Mouse (Mus musculus) spleen, adult 2 months (tissue): Measurements from ENCODE around the gene Gm17651. TPM values are rescaled to one million over a fixed set of nuclear protein-coding genes. Genes with fewer than 3 reads are reported as not detected.

Source experiments
- DNase-seq, 2 experiments: peaks; one replicate each; pipeline versions ENCODE4 v3.0.0 to v3.0.0-alpha.2; 2012 to 2021; ENCODE audit warnings: low spot score in 2 of 2, low read depth in 1 of 2
- H3K27ac ChIP-seq: fragments of 200-500 bp; 2 replicates; pipeline ENCODE4 v1.5.1; 2012; ENCODE audit warnings: low read length, inconsistent platforms; ENCODE audit not compliant: insufficient read depth
- H3K27me3 ChIP-seq: fragments of 200-500 bp; 2 replicates; pipeline ENCODE4 v1.6.1; 2012; ENCODE audit warnings: mild to moderate bottlenecking, moderate library complexity, low read length, inconsistent platforms; ENCODE audit not compliant: control insufficient read depth, insufficient read depth
- H3K36me3 ChIP-seq: fragments of 200-500 bp; 2 replicates; pipeline ENCODE4 v1.6.1; 2012; ENCODE audit warnings: mild to moderate bottlenecking, low read length, inconsistent platforms; ENCODE audit not compliant: control insufficient read depth, insufficient read depth
- H3K4me1 ChIP-seq: fragments of 200-500 bp; 2 replicates; pipeline ENCODE4 v1.6.1; 2011; ENCODE audit warnings: inconsistent platforms; ENCODE audit not compliant: control insufficient read depth, insufficient read depth, insufficient read length
- H3K4me3 ChIP-seq: fragments of 200-500 bp; 2 replicates; pipeline ENCODE4 v1.5.1; 2011; ENCODE audit warnings: mild to moderate bottlenecking, inconsistent platforms; ENCODE audit not compliant: insufficient read depth, insufficient read length; ENCODE audit errors: extremely low read depth
- CTCF ChIP-seq: fragments of 200-500 bp; IDR thresholded peaks from 2 replicates; pipeline ENCODE4 v1.5.1; 2011; ENCODE audit warnings: mild to moderate bottlenecking, inconsistent platforms; ENCODE audit not compliant: insufficient read depth, insufficient read length, insufficient replicate concordance; ENCODE audit errors: extremely low read depth
- POLR2A ChIP-seq: fragments of 200-500 bp; IDR thresholded peaks from 2 replicates; pipeline ENCODE4 v1.6.1; 2011; ENCODE audit warnings: low read depth, low read length, inconsistent platforms
- WGBS: fragments of 180-500 bp; shearing (Covaris S2); methylation state at CpG from one replicate; pipeline ENCODE4 v1.1.7; 2018; 5-methylcytosine and 5-hydroxymethylcytosine counted together
- polyA plus RNA-seq: library from polyadenylated mRNA; depleted of rRNA; stranded (reverse); fragments of >200 nt; gene quantifications from 2 replicates; pipeline ENCODE4 v1.2.3, GENCODE M21; 2012

Gm17651 gene
- polyA plus RNA-seq, 1 experiment, result not detected

- Histone ChIP-seq H3K27ac (no peak overlapping the region), H3K36me3 (peaks cover 33% of the 10 kb centered on the region), H3K4me1 (peaks cover 6% of the 10 kb centered on the region), H3K27me3 (no peaks in the 10 kb centered on the region), H3K4me3 (no peak overlapping the region)
- no peak for DNase-seq
- TF ChIP-seq POLR2A, result no peak
- 67% methylated on average over 9 of the region's 9 CpGs for WGBS
Observed at GRCm38 (mm10) chr3:97665525-97665924, 9.0 kb downstream of the Gm17651 start.

- no peak overlapping the region for H3K4me3 ChIP-seq
- H3K4me1 ChIP-seq, result peaks cover 10% of the 10 kb centered on the region
- peaks cover 16% of the 10 kb centered on the region for H3K36me3 ChIP-seq
- H3K27ac ChIP-seq, result peak overlapping the region; percentile 18; the same call in 1 of the 2 replicates
- no peaks in the 10 kb centered on the region for H3K27me3 ChIP-seq
- TF ChIP-seq CTCF (no peak), POLR2A (no peak)
- peak; percentile 11 to 26 for DNase-seq
- 47% methylated on average over 8 of the region's 8 CpGs for WGBS
Observed at GRCm38 (mm10) chr3:97661206-97661605, 13.3 kb downstream of the Gm17651 start.

GRCm38 (mm10) chr3:97659746-97660145 is 14.7 kb downstream of the Gm17651 start:
- no peak for DNase-seq
- no peaks in the 10 kb centered on the region for H3K27me3 ChIP-seq
- H3K36me3 ChIP-seq, result peaks cover 9% of the 10 kb centered on the region
- 91% methylated on average over 7 of the region's 7 CpGs for WGBS
- peaks cover 10% of the 10 kb centered on the region for H3K4me1 ChIP-seq
- H3K4me3 ChIP-seq, result no peak overlapping the region
- H3K27ac ChIP-seq, result no peak overlapping the region
- TF ChIP-seq CTCF (no peak), POLR2A (no peak)

DNA sequence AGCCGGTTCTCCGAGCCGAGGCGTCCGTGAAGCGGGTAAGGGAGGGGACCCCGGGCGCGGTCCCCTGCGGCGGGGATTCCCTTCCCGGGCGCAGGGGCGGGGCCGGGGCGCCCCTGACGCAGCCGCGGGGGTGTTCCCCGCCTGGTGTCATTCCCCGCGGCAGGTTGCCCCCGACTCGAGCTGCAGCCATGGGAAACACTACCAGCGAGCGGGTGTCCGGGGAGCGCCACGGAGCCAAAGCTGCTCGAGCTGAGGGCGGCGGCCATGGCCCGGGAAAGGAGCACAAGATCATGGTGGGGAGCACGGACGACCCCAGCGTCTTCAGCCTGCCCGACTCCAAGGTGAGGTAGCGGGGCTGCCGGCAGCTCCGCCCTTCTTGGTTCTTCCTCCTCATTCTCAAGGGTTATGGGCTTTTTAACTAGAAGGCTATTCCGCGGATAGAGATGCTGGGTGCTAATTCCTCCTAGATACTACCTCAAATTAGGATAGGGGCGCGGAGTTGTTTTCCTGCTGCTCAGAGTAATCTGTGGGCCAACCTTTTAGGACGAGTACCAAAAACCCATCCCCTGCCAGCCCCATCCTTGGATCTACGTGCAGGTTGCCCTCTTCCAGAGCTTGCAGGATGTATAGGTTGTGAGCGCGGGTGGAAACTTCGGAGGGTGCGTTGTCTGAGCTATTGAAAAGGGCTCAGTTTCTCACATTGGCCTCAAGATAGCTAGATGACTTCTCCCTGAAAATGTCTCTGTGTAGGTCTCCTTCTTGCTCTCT is 15.9 kb downstream of the Gm17651 start:
- DNase-seq, result no peak
- Histone ChIP-seq H3K27ac (peak overlapping the region; percentile 34), H3K36me3 (peaks cover 5% of the 10 kb centered on the region), H3K27me3 (no peaks in the 10 kb centered on the region), H3K4me1 (peaks cover 10% of the 10 kb centered on the region), H3K4me3 (peak overlapping the region; percentile 86)
- WGBS, result 2% methylated on average over 50 of the region's 50 CpGs
- TF ChIP-seq POLR2A (no peak), CTCF (no peak)

DNA sequence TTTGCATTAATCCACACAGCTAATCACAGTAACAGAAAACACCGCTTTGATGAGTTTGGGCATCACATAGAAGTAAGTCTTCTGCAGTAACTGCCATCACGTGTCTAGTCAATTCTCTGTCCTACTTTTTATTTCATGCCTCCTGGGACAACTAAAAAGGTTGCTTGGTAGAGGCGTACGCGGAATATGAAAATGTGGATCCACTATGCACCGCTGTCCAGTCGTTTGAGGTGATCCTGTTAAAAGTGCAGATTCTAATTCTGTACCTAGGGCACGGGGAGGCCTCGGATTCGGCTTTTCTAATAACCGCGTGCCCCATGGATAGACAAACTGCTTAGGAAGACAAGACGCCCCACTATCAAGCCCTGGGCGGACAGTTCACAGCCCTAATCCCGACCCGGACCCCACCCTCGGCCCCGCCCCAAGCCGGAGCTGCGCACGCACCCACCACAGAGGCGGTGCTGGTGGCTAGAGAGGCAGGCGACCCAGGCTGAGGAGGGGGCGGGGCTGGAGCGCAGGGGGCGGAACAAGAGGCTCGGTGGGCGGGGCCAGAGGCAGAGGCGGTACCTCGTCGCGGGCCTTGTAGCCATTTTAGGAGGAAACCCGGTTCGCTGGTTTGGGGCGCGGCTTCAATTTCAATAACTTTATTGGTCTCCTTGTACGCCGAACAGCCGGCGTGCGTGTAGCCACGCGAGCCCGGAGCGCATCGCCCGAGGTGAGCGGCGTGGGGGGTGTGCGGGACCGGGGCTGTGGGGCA is 16.7 kb downstream of the Gm17651 start, which contains the start of gene Prkab2:
Gene Prkab2 (plus strand): TSS at position 539 of the 757 bp plus-strand sequence.
- peak; percentile 91 to 98 for DNase-seq
- peak within 1 kb of the TSS; percentile 34 for H3K27ac ChIP-seq
- H3K27me3 ChIP-seq, result no peaks in the 10 kb centered on the region
- WGBS, result 2% methylated on average over 51 of the region's 51 CpGs
- peaks cover 10% of the 10 kb centered on the region for H3K4me1 ChIP-seq
- H3K36me3 ChIP-seq, result peaks cover 1% of the 10 kb centered on the region; the same call in 1 of the 2 replicates
- TF ChIP-seq POLR2A (peak; percentile 41; the same call in 1 of the 2 replicates), CTCF (no peak)
- H3K4me3 ChIP-seq, result peak within 1 kb of the TSS; percentile 86

- no peak overlapping the region for H3K4me3 ChIP-seq
- no peaks in the 10 kb centered on the region for H3K27me3 ChIP-seq
- WGBS, result 87% methylated on average over 8 of the region's 8 CpGs
- H3K36me3 ChIP-seq, result no peaks in the 10 kb centered on the region
- 0 out of 2 replicates have a peak, but pooled peaks cover 3% of the 10 kb centered on the region for H3K4me1 ChIP-seq
- H3K27ac ChIP-seq, result no peak overlapping the region
- peak in 1 of 2 experiments; percentile 16 for DNase-seq
- TF ChIP-seq POLR2A (no peak), CTCF (peak; percentile 9; the same call in 1 of the 2 replicates)
Observed at GRCm38 (mm10) chr3:97654901-97655300, 19.6 kb downstream of the Gm17651 start.
